Mouse (Mus musculus) adrenal gland, adult (tissue): ENCODE measurements around the gene Trex1.
A peak's percentile ranks its signal among the peaks of the same experiment; 100 is the strongest.

Source experiments
- DNase-seq, 2 experiments: peaks; one replicate each; pipeline ENCODE4 v3.0.0; 2022 to 2023; ENCODE audit warnings: low spot score in 1 of 2; ENCODE audit not compliant: inconsistent age in 2 of 2

Trex1 gene

DNA sequence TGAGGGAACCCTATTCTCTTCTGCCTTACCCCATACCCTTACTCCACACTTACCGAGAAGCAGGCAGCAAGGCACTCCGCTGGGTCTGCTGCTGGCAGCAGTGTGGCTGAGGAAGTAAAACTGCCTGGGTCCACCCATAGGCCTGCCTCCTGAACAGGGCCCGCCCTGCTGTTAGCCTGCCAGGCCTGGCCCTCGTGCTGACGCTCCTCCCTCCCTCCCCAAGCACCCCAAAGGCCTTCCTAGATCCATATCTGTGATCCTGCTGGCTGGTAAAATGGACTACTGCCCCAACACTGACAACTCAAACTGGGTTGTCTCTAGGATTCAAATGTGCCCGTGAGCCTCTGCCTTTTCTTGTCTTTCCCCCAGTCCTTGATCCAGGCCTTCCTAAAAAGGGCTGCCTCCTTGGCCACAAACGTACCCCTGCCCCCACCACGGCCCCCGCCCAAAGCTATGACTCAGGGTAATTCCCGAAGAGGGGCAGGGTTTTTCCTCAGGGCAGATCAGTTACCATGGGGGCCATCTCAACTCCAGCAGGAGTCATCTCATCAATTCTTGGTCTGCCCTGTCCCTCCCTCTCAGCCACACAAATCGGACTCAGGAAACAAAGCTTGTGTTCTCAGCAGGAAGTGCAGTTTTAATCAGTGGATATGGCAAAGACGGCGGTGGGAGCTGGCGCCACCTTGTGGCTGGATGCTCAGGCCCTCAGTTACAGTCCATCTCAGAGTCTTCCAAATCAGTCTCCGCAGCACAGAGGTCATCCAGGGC, at the start of gene Trex1:
TSS of gene Trex1 (minus strand) at position 599 of the 768 bp plus-strand sequence.
- DNase-seq: peak; percentile 95 to 97

DNA sequence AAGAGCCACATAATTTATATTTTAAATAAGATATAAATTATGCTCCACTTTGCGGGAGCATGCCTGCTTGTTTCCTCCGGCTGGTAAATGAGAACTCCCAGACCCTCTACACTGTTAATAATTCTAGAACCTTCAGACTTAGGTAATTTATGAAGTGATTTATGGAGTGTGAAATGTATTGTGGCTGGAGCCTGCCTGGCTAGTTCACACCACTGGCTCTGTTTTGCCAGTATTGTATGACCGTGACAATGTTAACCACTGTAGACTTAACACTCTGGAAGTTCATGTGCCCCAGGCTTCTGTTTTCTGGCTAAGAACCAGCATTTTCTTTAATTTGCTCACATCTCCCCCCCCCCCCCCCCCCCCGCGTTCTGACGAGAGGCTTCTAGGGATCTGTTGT, 47.8 kb upstream of the Trex1 start:
- no peak for DNase-seq

DNA sequence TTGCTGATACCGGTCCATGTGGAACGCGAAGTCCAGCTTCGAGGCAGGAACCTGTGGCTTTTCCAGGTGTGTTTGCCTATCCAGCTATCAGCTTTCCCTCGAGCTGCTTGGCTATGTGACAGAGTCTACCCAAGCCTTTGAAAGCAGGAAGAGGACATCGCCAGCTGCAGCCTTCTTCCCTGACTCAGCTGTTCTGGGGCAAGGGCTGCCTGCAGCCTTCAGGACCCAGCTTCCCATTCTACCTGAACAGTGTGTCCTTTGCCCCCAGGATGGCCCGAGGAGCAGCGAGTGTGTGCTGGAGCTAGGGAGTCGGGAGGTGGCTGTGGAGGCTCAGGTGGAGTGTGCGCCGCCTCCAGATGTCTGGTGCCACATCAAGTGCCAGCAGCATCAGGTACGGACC, 46.1 kb upstream of the Trex1 start:
- peak in 1 of 2 experiments; percentile 24 for DNase-seq

DNA sequence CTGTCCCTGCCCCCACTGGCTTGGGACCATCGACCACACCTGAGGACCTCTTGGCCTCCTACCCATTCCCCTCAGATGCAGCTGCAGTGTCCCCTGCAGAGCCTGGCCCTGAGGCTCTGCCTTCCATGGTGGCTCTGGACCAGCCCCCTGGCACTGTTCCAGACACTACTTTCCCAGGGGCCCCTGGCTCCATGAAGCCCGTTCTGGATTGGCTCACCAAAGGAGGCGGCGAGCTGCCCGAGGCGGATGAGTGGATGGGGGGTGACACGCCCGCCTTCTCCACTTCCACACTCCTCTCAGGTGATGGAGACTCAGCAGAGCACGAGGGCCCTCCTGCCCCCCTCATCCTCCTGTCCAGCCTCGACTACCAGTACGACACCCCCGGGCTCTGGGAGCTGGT, 45.5 kb upstream of the Trex1 start:
- peak; percentile 78 to 89 for DNase-seq

DNA sequence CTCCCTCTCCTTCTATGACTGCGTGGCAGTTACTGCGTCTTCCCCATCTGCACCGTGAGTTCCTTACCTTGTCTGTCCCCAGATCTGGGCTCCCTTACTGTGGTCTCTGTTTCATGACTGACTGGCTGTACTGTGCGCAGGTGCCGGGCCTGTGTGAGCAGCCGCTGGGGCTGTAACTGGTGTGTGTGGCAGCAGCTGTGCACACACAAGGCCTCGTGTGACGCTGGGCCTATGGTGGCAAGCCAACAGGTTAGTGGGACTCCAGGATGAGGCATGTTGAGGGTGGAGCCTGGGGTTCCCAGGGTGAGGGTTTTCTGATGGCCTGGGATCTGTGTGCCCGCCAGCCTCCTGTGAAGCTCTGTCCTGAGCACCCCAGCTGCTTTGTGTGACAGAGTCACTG, 44.5 kb upstream of the Trex1 start:
- DNase-seq: peak; percentile 56 to 80

DNA sequence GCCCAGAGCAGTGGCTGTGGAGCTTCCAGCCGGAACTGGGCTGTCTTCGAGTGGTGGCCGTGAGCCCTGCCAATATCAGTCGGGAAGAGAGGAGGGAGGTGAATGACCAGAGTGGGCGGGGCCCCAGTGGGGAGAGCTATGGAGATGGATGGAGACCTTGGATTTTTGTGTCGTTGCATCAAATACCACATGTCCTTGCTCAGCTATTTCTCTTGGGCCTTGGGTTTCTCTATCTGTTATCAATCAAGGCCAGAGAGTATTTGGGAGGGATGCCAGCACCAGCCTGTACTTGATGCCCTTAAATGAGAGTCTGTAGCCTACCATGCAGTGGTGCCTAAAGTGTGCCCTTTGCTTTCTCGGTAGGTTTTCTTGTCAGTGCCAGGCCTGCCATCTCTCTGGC, 43.7 kb upstream of the Trex1 start:
- DNase-seq: peak; percentile 96 to 97

DNA sequence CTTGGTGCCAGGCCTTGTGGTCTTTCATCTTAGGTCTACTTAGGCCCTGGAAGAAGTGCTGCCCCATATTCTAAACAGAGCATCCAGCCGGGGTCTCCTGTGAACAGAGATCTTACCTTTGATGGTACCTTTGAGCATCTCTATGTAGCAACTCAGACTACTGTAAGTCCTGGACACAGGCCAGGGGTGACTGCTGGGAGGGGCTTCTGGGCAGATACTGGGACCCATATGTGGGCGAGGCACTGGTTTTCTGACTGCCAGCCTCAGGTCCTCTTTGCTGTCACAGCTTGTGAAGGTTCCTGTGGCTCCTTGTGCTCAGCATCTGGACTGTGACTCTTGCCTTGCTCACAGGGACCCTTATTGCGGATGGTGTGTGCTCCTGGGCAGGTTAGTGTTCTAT, 43.0 kb upstream of the Trex1 start:
- peak in 1 of 2 experiments; percentile 60 for DNase-seq

DNA sequence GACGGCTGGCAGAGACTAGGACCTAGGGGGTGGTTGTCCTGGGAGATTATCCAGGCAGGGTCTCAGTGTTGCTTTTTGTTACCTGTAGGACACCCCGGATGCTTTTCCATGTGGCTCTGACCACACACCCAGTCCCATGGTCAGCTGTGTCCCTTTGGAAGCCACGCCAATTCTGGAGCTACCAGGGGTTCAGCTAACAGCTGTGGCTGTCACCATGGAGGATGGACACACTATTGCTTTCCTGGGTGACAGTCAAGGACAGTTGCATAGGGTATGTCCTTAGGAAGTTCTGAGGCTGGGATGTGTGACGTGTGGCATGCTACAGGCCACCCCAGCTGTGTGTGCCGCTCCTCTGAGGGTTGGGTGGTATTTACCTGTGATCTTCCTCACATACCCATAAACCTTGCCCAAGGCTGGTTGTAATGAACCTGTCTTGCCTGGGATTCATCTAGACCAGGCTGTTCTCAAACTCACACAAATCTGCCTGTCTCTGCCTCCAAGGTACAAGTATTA, 42.5 kb upstream of the Trex1 start:
- peak; percentile 43 to 82 for DNase-seq

DNA sequence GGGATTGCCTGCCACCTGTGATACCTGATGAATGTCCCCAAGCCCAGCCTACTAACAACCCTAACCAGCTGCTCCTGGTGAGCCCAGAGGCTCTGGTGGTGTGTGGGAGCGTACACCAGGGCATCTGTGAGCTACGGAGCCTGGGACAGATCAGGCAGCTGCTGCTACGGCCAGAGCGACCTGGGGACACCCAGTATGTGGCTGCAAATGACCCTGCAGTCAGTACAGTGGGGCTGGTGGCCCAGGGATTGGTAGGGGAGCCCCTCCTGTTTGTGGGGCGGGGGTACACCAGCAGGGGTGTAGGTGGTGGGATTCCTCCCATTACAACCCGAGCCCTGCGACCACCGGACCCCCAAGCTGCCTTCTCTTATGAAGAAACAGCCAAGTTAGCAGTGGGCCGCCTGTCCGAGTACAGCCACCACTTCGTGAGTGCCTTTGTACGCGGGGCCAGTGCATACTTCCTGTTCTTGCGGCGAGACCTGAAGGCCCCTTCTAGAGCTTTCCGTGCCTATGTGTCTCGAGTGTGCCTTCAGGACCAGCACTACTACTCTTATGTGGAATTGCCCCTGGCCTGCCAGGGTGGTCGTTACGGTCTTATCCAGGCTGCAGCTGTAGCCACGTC, 40.9 kb upstream of the Trex1 start:
- DNase-seq: peak; percentile 21 to 70

DNA sequence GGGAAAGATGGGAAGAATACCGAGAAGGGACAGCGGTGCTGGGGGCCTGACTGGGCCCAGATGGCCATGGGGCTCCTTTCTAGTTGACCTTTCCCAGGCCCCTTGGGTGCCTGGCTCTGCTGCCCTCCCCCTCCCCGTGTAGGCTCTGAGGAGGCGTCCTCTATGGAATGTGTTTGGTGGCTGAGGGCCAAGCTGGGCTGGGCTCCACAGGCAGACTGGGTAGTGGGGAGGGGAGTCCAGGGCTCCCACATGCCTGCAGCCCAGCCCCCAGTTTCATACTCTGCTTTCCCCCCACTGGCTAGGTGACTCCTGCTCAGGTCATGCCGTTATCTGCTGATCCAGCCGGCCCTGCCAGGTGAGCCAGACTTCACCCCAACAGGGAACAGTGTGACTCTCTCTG, 39.4 kb upstream of the Trex1 start:
- peak; percentile 82 to 91 for DNase-seq

DNA sequence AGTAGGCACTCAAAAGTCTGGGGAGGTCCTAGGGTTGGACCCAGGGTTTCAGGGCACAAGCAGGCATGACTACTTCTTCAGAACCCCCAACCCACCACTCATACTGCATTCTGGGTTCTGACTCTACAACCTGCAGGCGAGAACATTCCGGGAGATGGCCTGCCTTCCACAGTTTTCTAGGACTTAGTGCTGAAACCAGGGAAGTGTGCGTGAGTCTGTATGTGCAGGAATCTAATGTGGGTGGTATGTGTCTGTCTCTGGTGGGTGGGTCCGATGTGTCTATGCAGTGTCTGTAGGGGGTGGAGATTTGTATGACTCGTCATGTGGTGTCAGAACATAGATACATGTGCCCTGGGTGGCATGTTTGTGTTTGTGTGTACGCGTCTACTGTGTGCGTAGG, 38.8 kb upstream of the Trex1 start:
- no peak for DNase-seq

DNA sequence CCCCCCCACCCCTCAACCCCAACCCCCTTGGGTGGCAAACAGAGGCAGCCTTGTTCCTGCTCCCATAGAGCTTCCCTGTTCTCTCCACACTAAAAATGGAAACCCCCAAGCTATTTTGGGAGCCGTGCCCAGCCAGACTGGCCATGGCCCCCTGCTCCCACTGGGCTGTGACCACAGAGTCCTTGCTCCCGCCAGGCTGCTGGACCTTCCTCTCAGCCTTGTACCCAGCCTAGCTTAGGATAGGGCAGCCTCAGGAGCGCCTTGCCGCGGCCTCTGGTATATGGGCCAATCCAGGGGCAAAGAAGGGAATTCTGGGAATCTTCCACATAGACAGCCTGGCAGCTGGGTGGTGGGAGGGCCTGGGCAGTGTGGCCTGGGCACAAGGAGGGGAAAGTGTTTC, 38.3 kb upstream of the Trex1 start:
- peak; percentile 79 to 92 for DNase-seq

DNA sequence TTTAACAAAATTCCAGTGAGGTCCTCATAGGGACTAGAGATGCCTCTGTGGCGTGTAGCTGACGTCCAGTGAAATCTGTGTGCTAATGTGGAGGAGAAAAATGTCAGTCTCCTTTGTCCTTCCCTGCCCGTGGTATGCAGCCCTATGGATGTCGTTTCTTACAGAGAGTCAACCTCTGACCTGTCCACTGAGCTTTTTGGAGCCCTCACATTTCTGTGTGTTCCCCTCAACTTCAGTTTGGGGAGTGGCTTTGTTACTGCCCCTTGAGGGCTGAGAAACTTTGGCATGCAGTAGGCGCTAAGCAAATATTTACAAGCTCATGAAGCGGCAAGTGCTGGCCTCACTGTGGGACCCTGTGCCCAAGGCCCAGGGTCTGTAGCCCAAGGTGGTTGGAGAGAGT, 37.8 kb upstream of the Trex1 start:
- peak in 1 of 2 experiments; percentile 78 for DNase-seq

DNA sequence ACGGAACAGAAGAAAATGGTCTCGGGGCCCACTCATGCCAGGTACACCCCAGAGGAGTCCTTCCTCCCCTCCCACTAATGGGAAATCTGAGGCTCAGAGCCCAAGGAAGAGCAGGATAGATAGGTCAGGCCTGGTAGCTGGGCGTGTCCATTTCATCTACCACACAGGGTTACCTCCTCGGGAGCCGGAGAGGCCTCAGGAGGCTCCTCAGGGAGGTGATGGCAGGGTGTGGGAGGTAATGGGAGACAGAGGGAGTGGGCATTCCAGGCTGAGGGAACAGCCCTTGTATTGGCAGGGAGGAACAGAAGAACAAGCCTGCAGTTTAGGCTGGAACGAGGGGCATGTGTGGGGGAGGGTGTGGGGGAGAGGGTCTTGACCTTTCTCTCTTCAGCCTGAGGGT, 37.3 kb upstream of the Trex1 start:
- DNase-seq: peak; percentile 57 to 84

DNA sequence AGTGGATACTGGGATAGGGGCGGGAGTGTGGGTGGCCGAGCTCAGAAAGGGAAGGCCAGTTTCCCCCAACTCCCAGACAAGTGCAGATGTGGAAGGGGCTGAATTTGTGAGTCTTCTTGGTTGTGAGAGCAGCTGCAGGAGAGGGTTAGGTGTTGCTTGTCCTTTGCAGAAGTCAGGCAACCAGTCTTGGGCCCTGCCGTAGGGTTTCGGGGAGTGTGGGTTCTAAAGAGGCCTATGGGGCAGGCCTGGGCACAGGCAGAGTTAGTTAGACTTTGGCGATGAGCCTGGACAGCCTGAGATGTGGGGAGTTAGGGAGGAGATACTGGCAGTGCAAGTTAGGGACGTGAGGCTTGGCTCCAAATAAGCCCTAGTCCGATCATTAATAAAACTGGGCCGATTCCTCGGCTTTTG, 36.7 kb upstream of the Trex1 start:
- DNase-seq: peak; percentile 59 to 86

DNA sequence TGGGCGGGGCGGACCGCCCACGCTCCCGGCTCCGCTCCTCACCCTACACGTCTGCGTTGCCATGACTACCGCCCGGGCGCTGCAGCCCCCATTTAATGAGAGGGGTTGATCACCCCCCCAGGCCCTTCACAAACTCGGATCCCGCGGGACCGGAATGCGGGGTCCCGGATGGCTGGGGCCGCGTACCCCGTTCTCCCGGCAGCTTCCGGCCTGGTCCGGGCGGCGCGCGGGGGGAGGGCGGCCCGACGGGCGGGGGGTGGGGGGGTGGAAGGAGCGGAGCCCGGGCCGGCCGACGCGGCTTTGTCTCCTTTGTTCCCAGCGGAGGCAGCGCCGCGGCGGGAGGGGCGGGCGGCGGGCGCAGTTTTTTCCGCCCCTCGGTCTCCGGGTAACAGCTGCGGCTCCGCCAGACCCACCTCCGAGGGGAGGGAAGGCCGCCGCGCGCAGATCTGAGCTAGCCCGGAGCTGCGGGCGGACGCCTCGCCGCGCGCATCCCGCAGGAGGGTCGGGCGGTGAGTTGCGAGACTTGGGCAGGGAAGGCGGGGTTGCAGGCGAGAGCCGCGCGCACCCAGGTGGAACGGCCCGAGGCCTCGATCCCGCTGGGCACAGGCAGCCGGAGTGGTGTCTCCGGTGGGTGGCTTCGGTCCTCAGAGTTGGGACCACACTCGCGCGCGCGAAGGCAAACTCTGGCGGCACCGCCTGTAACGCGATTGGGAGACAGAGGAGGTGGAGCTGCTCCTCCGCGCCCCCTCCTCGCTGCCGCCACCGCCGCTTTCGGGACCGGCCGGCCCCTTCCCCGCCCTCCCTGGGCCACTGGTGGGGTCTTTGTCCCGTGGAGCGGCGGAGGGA, 35.8 kb upstream of the Trex1 start, which contains the start of gene Plxnb1:
TSS of gene Plxnb1 (plus strand) at position 253 of the 846 bp plus-strand sequence.
- peak; percentile 84 to 93 for DNase-seq

DNA sequence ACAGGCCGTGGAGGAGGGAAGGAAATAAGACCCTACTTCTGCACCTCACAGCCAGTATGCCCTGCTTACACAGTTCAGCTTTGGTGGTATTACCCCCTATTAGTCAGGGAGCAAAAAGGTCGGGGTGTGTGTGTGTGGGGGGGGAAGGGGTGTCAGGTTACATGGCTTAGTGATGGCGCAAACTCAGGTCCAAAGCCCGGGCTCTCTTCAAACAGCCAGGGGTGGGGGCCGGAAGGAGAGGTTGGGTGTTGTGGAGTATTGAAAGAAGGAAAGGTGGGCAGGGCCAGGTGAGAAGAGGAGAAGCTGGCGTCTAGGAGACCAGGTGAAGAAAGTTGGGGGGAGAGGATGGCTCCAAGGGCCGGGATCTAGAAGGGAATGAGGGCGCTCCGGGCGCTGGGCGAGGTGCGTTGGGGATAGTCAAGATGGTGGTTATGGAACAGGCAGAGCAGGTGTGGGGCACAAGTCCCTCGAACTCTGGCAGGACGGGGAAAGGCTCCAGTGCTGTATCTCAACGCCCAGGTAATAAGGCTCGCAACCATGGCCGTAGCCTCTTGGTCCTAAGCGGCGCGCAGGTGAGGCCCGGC, 35.1 kb upstream of the Trex1 start:
- DNase-seq: no peak

DNA sequence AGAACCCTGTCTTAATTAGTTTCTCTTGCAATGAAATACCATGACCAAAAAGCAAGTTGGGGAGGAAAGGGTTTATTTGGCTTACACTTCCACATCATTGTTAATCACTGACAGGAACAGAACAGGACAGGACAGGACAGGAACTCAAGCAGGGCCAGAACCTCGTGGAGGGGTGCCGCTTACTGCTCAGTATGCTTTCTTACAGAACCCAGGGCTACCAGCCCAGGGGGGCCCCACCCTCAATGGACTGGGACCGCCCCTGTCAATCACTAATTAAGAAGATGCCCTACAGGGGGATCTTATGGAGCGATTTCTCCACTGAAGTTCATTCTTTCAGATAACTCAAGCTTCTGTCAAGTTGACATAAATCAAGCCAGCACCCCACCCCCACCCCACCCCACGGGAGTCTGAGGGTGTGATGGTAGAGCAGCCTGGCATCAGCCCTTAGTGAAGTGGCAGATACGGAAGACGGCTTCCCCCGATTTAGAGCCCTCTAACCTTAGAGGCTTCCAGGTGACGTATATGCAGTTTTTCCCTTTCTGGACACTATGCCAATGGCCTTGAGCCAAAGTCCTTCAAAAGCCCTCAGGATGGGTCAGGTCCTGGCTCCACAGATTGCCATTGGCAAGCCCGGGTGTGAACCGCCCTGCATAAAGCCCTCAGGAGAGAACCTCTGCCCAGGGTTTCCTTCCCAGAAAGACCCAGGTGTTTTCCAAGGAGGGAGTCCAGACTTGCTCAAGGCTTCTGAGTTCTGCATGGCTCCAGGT, 34.4 kb upstream of the Trex1 start:
- DNase-seq: peak; percentile 64 to 86

DNA sequence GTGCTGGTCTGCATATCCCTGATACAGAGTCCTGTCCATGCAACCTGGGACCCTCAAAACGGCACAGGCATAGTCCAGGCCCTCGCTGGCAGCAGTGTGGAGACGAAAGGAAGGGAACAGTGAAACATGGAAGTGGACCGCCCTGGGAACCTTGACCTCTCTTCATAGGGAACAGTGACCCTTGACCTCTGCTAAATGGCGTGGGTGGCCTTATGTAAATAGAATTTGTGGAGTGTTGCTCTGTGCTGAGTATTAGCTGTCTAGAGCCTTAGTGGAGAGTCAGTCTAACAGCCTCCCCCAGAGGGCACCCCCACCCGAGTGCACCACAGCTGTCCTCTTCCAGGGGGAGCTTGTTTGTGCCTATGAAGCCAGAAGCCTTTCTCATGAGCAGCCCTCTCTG, 33.3 kb upstream of the Trex1 start:
- DNase-seq: no peak

DNA sequence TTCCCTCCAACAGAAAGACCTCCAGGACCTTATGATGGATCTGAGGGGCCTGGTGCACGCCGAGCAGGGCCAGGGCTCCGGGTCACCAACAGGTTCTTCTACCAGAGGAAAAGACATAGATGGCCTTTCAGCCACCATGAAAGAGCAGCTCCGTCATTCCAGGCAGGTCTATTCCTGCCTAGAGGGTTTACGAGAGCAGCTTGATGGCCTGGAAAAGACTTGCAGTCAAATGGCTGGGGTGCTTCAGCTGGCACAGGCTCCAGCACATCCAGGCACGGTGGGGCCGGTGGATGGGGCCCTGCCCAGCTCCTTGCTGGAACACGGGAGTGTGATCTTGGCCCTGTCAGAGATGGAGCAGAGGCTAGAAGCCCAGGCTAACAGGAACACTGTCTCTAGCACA, 32.3 kb upstream of the Trex1 start:
- peak in 1 of 2 experiments; percentile 26 for DNase-seq
